Mouse (Mus musculus): ENCODE measurements around the gene Cdh4.

Gene Cdh4

GRCm38 (mm10) chr2:179681386-179681785, 239.2 kb downstream of the Cdh4 start:
- no peak for DNase-seq (ENCODE audit: low read depth)

GRCm38 (mm10) chr2:179687243-179687681, 245.0 kb downstream of the Cdh4 start:
- no peak for DNase-seq (ENCODE audit: low read depth)

- no peak for DNase-seq (ENCODE audit: low read depth)
Measured at GRCm38 (mm10) chr2:179688976-179689375, 246.7 kb downstream of the Cdh4 start.

- DNase-seq (ENCODE audit: low read depth) = no peak
Measured at GRCm38 (mm10) chr2:179689761-179690160, 247.5 kb downstream of the Cdh4 start.

GRCm38 (mm10) chr2:179690571-179690970, 248.3 kb downstream of the Cdh4 start:
- DNase-seq (ENCODE audit: low read depth) = no peak

- no peak for DNase-seq (ENCODE audit: low read depth)
Measured at GRCm38 (mm10) chr2:179694936-179695335, 252.7 kb downstream of the Cdh4 start.

GRCm38 (mm10) chr2:179697601-179698000, 255.4 kb downstream of the Cdh4 start:
- no peak for DNase-seq (ENCODE audit: low read depth)

- no peak for DNase-seq (ENCODE audit: low read depth)
Measured at GRCm38 (mm10) chr2:179698196-179698985, 256.2 kb downstream of the Cdh4 start.

GRCm38 (mm10) chr2:179705043-179705442, 262.8 kb downstream of the Cdh4 start:
- no peak for DNase-seq (ENCODE audit: low read depth)

- DNase-seq (ENCODE audit: low read depth) = no peak
Measured at GRCm38 (mm10) chr2:179705461-179705860, 263.2 kb downstream of the Cdh4 start.

- no peak for DNase-seq (ENCODE audit: low read depth)
Measured at GRCm38 (mm10) chr2:179706616-179707015, 264.4 kb downstream of the Cdh4 start.

- no peak for DNase-seq (ENCODE audit: low read depth)
Measured at GRCm38 (mm10) chr2:179709111-179709510, 266.9 kb downstream of the Cdh4 start.

- no peak for DNase-seq (ENCODE audit: low read depth)
Measured at GRCm38 (mm10) chr2:179712690-179713089, 270.5 kb downstream of the Cdh4 start.

GRCm38 (mm10) chr2:179713326-179713725, 271.1 kb downstream of the Cdh4 start:
- DNase-seq (ENCODE audit: low read depth) = no peak

GRCm38 (mm10) chr2:179714145-179714544, 271.9 kb downstream of the Cdh4 start:
- DNase-seq (ENCODE audit: low read depth) = no peak

- no peak for DNase-seq (ENCODE audit: low read depth)
Measured at GRCm38 (mm10) chr2:179715375-179715774, 273.1 kb downstream of the Cdh4 start.

GRCm38 (mm10) chr2:179720366-179720765, 278.1 kb downstream of the Cdh4 start:
- no peak for DNase-seq (ENCODE audit: low read depth)

GRCm38 (mm10) chr2:179721534-179722516, 279.6 kb downstream of the Cdh4 start:
- DNase-seq (ENCODE audit: low read depth) = no peak

GRCm38 (mm10) chr2:179722776-179723386, 280.6 kb downstream of the Cdh4 start:
- no peak for DNase-seq (ENCODE audit: low read depth)

GRCm38 (mm10) chr2:179723401-179723800, 281.2 kb downstream of the Cdh4 start:
- DNase-seq (ENCODE audit: low read depth) = no peak

GRCm38 (mm10) chr2:179729002-179729401, 286.8 kb downstream of the Cdh4 start:
- no peak for DNase-seq (ENCODE audit: low read depth)

GRCm38 (mm10) chr2:179729802-179730201, 287.6 kb downstream of the Cdh4 start:
- DNase-seq (ENCODE audit: low read depth) = no peak
